Mouse (Mus musculus) hindbrain, embryonic 12.5 days (tissue): ENCODE results near the gene Pnkd. TPM values are rescaled to one million over a fixed set of nuclear protein-coding genes. Genes with fewer than 3 reads are reported as not detected.

ENCODE experiments used
- ATAC-seq: fragments of 200-750 bp; cut with Nextera tagmentation; 2 replicates; pipeline ENCODE4 v1.8.0; 2017; ENCODE audit warnings: moderate TSS enrichment; ENCODE audit not compliant: low FRiP score
- H3K27ac ChIP-seq: fragments of 300-500 bp; sonication (generic); 2 replicates; pipeline ENCODE4 v1.5.1; 2016; ENCODE audit warnings: mild to moderate bottlenecking
- H3K27me3 ChIP-seq: fragments of 300-500 bp; sonication (generic); 2 replicates; pipeline ENCODE4 v1.6.1; 2016; ENCODE audit warnings: mild to moderate bottlenecking
- H3K36me3 ChIP-seq: fragments of 300-500 bp; sonication (generic); 2 replicates; pipeline ENCODE4 v1.6.1; 2016; ENCODE audit warnings: mild to moderate bottlenecking
- H3K4me1 ChIP-seq: fragments of 300-500 bp; sonication (generic); 2 replicates; pipeline ENCODE4 v1.6.1; 2016
- H3K4me2 ChIP-seq: fragments of 300-500 bp; sonication (generic); replicated peaks from 2 replicates; pipeline ENCODE4 v1.6.1; 2016; ENCODE audit warnings: mild to moderate bottlenecking
- H3K4me3 ChIP-seq: fragments of 300-500 bp; sonication (generic); 2 replicates; pipeline ENCODE4 v1.5.1; 2016; ENCODE audit warnings: mild to moderate bottlenecking
- H3K9ac ChIP-seq: fragments of 300-500 bp; sonication (generic); 2 replicates; pipeline ENCODE4 v1.6.1; 2016; ENCODE audit warnings: mild to moderate bottlenecking, moderate library complexity
- H3K9me3 ChIP-seq: fragments of 300-500 bp; sonication (generic); replicated peaks from 2 replicates; pipeline ENCODE4 v1.6.1; 2016; ENCODE audit warnings: mild to moderate bottlenecking
- WGBS: fragments of 180-500 bp; shearing (Covaris S2); methylation state at CpG from one replicate; pipeline ENCODE4 v1.1.7; 2016; 5-methylcytosine and 5-hydroxymethylcytosine counted together
- polyA plus RNA-seq: library from polyadenylated mRNA; unstranded; fragments of >200 nt; fragmentation: Nextera tagmentation; extraction: Ambion mirVana; gene quantifications from 2 replicates; pipeline ENCODE4 v1.2.1, GENCODE M21; 2016

Pnkd gene
- polyA plus RNA-seq, 1 experiment from 2014 or later: 94.0 TPM

DNA sequence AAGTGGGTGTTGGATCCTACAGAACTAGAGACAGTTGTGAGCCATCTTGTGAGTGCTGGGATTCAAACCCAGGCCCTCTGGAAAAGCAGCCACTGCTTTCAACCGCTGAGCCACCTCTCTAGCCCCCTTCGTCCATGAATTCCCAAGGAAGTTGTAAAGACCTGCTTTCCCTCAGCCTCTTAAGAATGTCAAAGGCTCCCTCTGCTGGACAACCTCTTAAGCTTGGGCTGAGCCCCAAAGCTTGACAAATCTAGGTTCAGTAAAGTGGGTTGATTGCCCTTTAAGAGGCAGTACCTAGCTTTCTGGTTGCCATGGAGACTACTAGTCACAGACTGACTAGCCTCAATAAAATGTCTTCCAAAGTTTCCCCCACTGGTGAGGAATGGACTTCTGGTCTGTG lies 77.1 kb downstream of the Pnkd start, which contains the start of gene Catip:
Gene Catip, plus strand, starts transcription at position 297 of the 400 bp plus-strand sequence.
- H3K9me3 ChIP-seq: no peaks in the 10 kb centered on the region
- H3K4me2 ChIP-seq: no peak within 1 kb of the TSS; the same call in 1 of the 2 replicates
- peak; percentile 58 for ATAC-seq
- no peak within 1 kb of the TSS for H3K9ac ChIP-seq
- no peak within 1 kb of the TSS for H3K27ac ChIP-seq
- 0% methylated on average over 2 of the region's 2 CpGs for WGBS
- no peaks in the 10 kb centered on the region for H3K27me3 ChIP-seq
- no peaks in the 10 kb centered on the region for H3K4me1 ChIP-seq
- H3K4me3 ChIP-seq: no peak within 1 kb of the TSS
- no peaks in the 10 kb centered on the region for H3K36me3 ChIP-seq

DNA sequence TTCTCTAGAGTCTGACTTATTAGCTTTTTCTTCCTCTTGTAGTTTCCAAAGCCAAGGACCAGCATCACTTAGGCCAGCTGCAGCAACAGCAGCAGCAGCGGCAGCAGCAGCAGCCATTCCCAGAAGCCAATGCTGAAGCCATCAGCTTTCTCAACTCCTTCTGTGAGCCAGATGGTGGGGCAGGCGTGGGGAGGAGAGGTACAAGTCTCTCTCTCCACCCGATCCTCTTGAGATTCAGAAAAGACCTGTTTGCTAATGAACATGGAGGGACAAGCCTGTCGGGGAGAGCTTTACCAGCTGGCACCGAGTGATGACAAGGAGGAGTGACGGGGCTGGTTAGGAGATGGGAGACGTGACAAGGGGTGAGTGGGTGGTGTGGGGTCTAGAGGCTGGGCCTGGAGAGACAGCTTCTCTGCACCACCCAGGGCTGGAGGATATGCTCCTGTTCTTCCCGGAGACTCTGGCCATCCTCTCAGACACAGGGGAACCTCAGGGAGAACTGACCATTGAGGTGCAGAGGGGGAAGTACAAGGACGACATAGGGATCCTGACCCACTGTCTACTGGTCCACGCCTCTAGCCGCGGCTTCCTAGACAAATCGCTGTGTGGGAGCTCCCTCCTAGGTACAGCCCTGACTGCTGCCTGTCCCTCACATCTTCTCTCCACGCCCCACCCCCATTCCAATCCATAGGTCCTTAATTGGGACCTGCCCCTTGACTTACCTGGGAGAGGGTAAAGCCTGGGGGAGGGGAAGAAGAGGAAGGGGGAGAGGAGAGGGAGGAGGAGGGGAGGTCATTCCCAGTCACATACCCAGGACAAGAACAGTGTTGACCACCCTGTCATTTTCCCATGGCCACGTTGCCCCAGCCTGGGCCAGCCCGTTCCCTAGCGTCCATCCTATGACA lies 77.8 kb downstream of the Pnkd start:
- no peak overlapping the region for H3K27ac ChIP-seq
- no peaks in the 10 kb centered on the region for H3K4me1 ChIP-seq
- 64% methylated on average over 17 of the region's 17 CpGs for WGBS
- no peaks in the 10 kb centered on the region for H3K9me3 ChIP-seq
- no peaks in the 10 kb centered on the region for H3K36me3 ChIP-seq
- H3K4me2 ChIP-seq: no peak overlapping the region; the same call in 1 of the 2 replicates
- H3K4me3 ChIP-seq: no peak overlapping the region
- peak; percentile 54; the same call in 1 of the 2 replicates for ATAC-seq
- H3K27me3 ChIP-seq: peaks cover 3% of the 10 kb centered on the region; the same call in 1 of the 2 replicates
- no peak overlapping the region for H3K9ac ChIP-seq

DNA sequence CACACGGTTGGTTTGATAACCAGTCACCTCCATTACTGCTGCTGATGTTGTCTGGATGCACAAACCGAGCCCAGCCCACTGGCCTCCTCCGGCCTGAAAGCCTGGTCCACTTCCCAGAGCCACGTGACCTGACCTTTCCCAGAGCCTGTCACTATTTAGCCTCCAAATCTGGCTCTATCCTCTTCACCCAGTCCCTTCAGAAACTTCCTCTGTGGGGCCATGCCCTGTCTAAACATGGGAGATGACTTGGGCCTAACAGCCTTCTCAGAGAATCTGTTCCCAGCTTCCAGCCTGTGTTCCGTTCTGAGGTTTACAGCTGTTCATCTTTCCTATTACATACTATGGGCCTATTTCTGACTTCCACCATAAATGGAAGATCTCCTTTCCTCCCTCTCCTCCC lies 78.7 kb downstream of the Pnkd start:
- no peak for ATAC-seq
- Histone ChIP-seq H3K4me1 (peaks cover 6% of the 10 kb centered on the region; the same call in 1 of the 2 replicates), H3K9ac (no peak overlapping the region), H3K36me3 (no peaks in the 10 kb centered on the region), H3K9me3 (no peaks in the 10 kb centered on the region), H3K27ac (no peak overlapping the region), H3K4me2 (no peak overlapping the region), H3K27me3 (peaks cover 4% of the 10 kb centered on the region; the same call in 1 of the 2 replicates), H3K4me3 (no peak overlapping the region)
- 78% methylated on average over 5 of the region's 5 CpGs for WGBS

DNA sequence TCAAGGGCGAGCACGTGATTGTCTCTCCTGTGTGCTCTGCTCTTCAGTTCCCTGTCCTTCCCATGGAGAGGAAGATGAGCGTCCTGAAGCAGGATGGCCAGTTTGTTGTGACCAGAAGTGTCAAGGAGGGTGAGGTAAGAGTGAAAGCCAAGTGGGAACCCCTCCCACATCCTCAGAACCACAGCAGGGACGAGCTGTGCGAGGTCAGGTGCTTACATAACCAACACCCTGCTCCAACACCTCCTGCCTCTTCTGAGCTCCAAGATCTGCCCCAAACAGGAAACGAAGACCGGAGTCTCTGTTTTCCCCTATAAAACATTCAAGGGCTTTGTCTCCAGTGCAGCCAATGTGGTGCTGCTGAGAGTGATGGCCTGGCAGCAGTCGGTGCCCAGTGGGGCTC lies 79.5 kb downstream of the Pnkd start:
- H3K27ac ChIP-seq: no peak overlapping the region
- peaks cover 7% of the 10 kb centered on the region; the same call in 1 of the 2 replicates for H3K4me1 ChIP-seq
- H3K9ac ChIP-seq: no peak overlapping the region
- no peak overlapping the region for H3K4me3 ChIP-seq
- no peak for ATAC-seq
- no peaks in the 10 kb centered on the region for H3K9me3 ChIP-seq
- no peaks in the 10 kb centered on the region for H3K36me3 ChIP-seq
- WGBS: 83% methylated on average over 8 of the region's 8 CpGs
- no peak overlapping the region for H3K4me2 ChIP-seq
- H3K27me3 ChIP-seq: peaks cover 4% of the 10 kb centered on the region; the same call in 1 of the 2 replicates

DNA sequence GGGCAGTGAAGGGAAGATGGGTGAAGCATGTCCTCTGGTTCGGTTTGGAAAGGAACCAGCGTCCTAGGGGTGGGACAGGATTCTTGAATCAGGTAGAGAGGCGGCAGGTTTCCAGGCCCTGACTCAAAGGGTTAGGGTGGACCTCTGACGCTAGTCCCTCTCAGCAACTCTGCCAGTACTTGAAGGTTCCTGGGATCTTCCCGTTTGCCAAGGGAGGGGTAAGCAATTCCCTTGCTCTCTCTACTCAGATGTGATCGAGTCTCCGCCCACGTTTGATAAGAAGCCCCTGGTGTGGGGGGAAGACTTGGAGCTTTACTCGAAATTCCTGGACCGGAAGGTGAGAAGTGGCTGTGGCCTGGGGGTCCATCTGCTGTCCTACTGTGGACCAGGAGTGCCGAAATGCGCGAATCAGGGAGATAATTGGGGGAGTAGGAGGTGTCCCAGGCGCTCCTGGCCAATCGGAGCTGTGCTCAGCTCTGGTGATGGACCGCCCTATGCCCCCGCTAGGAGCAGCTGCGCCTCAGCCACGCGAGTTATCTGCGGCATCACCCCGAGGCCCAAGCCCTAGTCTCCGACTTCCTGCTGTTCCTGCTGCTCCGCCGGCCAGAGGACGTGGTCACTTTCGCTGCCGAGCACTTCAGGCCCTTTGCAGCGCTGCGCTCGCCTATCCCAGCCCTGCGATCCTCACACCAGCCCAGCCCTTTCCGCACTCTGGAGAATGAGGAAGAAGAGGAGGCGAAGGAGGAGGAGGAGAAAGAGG lies 83.3 kb downstream of the Pnkd start:
- ATAC-seq: peak; percentile 81; the same call in 1 of the 2 replicates
- peak overlapping the region; percentile 26 for H3K4me3 ChIP-seq
- WGBS: 18% methylated on average over 34 of the region's 34 CpGs

DNA sequence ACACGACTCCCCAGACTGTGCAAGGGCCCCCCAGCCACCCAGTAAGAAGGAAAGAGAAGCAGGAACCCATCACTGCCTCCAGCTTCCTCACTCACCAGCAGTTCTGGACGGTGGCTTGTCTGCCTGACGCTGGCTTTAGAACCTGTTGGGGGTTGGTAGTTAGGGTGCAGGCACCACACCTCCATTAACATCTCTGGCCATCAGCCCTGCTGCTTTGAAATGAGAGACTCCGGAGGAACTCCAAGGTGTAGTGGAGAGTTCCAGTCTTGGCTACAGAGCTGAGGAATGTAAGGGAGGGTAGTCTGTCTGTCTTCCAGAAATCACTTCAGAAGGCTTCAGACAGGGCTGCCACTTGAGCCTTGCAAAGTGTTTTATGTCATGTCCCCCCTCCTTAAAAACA lies 85.3 kb downstream of the Pnkd start:
- ATAC-seq: no peak
- WGBS: 50% methylated on average over 4 of the region's 4 CpGs
- H3K4me1 ChIP-seq: peaks cover 7% of the 10 kb centered on the region; the same call in 1 of the 2 replicates

More for the DNA sequence above, 83.3 kb downstream of the Pnkd start:
- Histone ChIP-seq H3K9ac (peak overlapping the region; percentile 40; the same call in 1 of the 2 replicates), H3K4me1 (peaks cover 7% of the 10 kb centered on the region; the same call in 1 of the 2 replicates), H3K27me3 (peaks cover 4% of the 10 kb centered on the region; the same call in 1 of the 2 replicates), H3K4me2 (peak overlapping the region; percentile 57), H3K36me3 (no peaks in the 10 kb centered on the region), H3K9me3 (no peaks in the 10 kb centered on the region), H3K27ac (no peak overlapping the region)

DNA sequence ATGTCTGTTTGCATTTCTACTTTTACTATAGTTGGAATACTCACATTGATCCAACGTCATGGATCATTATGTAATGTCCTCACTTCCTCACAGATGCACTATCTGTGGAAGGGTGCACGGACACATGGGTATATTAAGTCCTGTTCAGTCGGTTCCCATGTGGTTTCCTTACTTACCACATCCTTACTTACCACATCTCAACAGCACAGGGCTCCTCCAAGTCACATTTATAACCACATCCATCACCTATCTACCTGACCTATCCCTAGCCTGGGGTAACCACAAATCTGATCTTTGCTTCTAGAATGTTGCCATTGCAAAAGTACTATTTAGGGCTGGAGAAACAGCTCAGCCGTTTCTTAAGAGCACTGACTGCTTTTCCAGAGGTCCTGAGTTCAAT lies 88.6 kb downstream of the Pnkd start:
- Histone ChIP-seq H3K36me3 (no peaks in the 10 kb centered on the region), H3K4me2 (no peak overlapping the region), H3K4me1 (peaks cover 8% of the 10 kb centered on the region; the same call in 1 of the 2 replicates), H3K9me3 (no peaks in the 10 kb centered on the region), H3K27ac (no peak overlapping the region), H3K9ac (no peak overlapping the region), H3K4me3 (no peak overlapping the region), H3K27me3 (no peaks in the 10 kb centered on the region)
- no peak for ATAC-seq
- 76% methylated on average over 4 of the region's 4 CpGs for WGBS

More for the DNA sequence above, 85.3 kb downstream of the Pnkd start:
- H3K9me3 ChIP-seq: no peaks in the 10 kb centered on the region
- H3K9ac ChIP-seq: no peak overlapping the region
- peaks cover 4% of the 10 kb centered on the region; the same call in 1 of the 2 replicates for H3K27me3 ChIP-seq
- H3K36me3 ChIP-seq: no peaks in the 10 kb centered on the region
- no peak overlapping the region for H3K27ac ChIP-seq
- H3K4me3 ChIP-seq: no peak overlapping the region
- H3K4me2 ChIP-seq: no peak overlapping the region

DNA sequence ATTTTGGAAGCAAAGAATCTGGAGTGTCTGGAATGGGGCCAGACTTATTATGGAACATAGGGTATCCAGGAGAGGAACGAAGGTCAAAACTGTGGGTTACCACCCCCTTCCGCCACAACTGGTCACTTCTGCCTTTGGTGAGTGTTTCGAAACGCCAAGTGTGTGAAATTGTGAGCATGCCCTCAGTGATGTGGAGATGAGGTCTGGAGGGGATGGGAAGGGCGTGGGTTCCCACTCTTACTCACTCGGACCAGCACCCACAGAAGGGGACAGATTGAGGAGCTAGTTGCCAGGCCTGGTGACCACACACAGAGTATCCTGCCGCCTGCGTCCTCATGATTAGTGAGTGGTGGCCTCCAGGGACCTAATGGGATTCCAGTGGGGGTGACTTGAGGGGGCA lies 90.2 kb downstream of the Pnkd start, which contains the start of gene Slc11a1:
Gene Slc11a1, plus strand, starts transcription at position 216 of the 400 bp plus-strand sequence.
- peaks cover 7% of the 10 kb centered on the region; the same call in 1 of the 2 replicates for H3K4me1 ChIP-seq
- no peak for ATAC-seq
- H3K27ac ChIP-seq: no peak within 1 kb of the TSS
- H3K9ac ChIP-seq: no peak within 1 kb of the TSS
- H3K27me3 ChIP-seq: no peaks in the 10 kb centered on the region
- H3K36me3 ChIP-seq: no peaks in the 10 kb centered on the region
- H3K4me3 ChIP-seq: no peak within 1 kb of the TSS
- no peaks in the 10 kb centered on the region for H3K9me3 ChIP-seq
- 79% methylated on average over 8 of the region's 8 CpGs for WGBS
- H3K4me2 ChIP-seq: no peak within 1 kb of the TSS

DNA sequence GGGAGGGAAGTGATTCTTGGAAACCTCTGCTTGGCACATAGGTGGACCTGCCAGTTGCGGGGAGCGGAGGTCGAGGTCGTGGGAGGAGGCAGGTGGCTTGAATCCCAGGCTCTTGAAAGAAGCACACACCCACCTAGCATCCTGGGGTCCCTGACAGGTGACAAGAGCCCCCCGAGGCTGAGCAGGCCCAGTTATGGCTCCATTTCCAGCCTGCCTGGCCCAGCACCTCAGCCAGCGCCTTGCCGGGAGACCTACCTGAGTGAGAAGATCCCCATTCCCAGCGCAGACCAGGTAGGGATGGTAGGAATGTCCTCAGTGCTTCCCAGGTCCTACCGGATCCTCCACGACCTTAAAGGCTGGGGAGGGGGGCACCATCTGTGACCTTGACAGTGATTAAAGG lies 90.8 kb downstream of the Pnkd start:
- 76% methylated on average over 10 of the region's 10 CpGs for WGBS
- no peaks in the 10 kb centered on the region for H3K36me3 ChIP-seq
- no peak overlapping the region for H3K4me3 ChIP-seq
- no peak overlapping the region for H3K9ac ChIP-seq
- no peak overlapping the region for H3K27ac ChIP-seq
- ATAC-seq: no peak
- H3K27me3 ChIP-seq: no peaks in the 10 kb centered on the region
- peaks cover 7% of the 10 kb centered on the region; the same call in 1 of the 2 replicates for H3K4me1 ChIP-seq
- no peaks in the 10 kb centered on the region for H3K9me3 ChIP-seq
- no peak overlapping the region for H3K4me2 ChIP-seq

DNA sequence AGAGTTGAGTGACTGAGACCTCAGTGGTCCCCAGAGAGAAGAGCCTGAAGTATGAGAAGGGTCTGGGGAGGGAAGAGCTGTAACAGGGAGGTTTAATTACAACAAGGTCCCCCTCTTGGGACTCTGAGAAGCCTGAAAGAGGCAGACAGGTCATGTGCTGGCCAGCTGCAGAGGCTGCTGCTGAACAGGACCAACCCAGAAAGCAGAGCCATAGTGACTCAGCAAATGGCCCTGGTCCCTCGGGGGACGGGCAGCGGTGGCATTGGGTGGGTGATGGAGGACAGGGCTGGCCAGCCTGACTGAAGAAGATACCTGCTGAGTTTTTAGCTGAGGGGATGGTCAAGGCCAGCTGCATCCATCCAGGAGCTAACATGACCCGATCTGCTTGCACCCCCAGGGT lies 91.7 kb downstream of the Pnkd start:
- Histone ChIP-seq H3K27ac (no peak overlapping the region), H3K27me3 (no peaks in the 10 kb centered on the region), H3K4me2 (no peak overlapping the region), H3K9me3 (no peaks in the 10 kb centered on the region), H3K4me1 (peaks cover 7% of the 10 kb centered on the region; the same call in 1 of the 2 replicates), H3K9ac (no peak overlapping the region), H3K36me3 (no peaks in the 10 kb centered on the region), H3K4me3 (no peak overlapping the region)
- 76% methylated on average over 4 of the region's 4 CpGs for WGBS
- ATAC-seq: no peak

DNA sequence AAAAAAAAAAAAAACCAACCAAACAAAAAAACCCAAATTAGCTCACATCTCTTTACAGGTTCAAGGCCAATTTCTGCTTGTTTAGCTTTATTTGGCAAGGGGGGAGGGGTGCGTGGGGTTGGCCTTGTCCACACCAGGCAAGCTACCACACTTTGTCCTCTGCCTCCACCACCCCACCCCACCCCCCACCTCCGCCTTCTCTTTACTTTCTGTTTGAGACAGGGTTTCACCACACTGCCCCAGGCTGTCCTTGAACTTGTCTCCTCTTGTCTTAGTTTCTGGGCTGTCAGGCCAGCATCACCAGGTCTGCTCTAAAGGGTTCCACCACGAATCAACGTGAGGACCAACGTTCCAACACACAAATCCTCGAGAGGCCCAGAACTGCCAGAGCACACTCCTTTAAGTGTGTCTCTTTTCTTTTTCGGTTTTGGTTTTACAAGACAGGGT lies 94.4 kb downstream of the Pnkd start:
- WGBS: 88% methylated on average over 7 of the region's 7 CpGs

DNA sequence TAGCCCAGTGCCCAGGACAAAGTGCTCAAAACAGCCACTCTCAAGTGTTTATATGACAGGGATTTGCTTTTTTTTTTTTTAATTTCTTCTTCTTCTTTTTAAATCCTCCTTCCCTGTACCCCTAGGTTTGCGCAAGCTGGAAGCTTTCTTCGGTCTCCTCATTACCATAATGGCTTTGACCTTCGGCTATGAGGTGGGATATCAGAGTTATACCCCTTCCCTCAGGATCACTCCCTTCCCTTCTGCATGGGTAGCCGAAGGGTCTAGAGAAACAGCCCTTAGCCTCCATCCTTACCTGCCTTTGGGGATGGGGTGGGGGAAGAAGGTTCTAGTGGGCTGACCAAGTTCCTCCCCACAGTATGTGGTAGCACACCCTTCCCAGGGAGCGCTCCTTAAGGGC lies 95.8 kb downstream of the Pnkd start:
- 85% methylated on average over 5 of the region's 5 CpGs for WGBS

More for the DNA sequence above, 94.4 kb downstream of the Pnkd start:
- Histone ChIP-seq H3K27ac (no peak overlapping the region), H3K36me3 (no peaks in the 10 kb centered on the region), H3K4me3 (no peak overlapping the region), H3K27me3 (no peaks in the 10 kb centered on the region), H3K9ac (no peak overlapping the region), H3K4me2 (no peak overlapping the region), H3K4me1 (peaks cover 7% of the 10 kb centered on the region; the same call in 1 of the 2 replicates), H3K9me3 (no peaks in the 10 kb centered on the region)
- ATAC-seq: no peak

More for the DNA sequence above, 95.8 kb downstream of the Pnkd start:
- H3K9ac ChIP-seq: no peak overlapping the region
- H3K4me3 ChIP-seq: no peak overlapping the region
- no peaks in the 10 kb centered on the region for H3K27me3 ChIP-seq
- peaks cover 7% of the 10 kb centered on the region; the same call in 1 of the 2 replicates for H3K4me1 ChIP-seq
- no peak overlapping the region for H3K27ac ChIP-seq
- no peak for ATAC-seq
- H3K36me3 ChIP-seq: no peaks in the 10 kb centered on the region
- H3K9me3 ChIP-seq: no peaks in the 10 kb centered on the region
- no peak overlapping the region for H3K4me2 ChIP-seq
